Mouse (Mus musculus) MEL (cell line): Measurements from ENCODE around the gene Podxl2. TPM values are rescaled to one million over a fixed set of nuclear protein-coding genes. Genes with fewer than 3 reads are reported as not detected.

ENCODE experiments used
- DNase-seq: peaks from one replicate; pipeline ENCODE4 v3.0.0; 2011; ENCODE audit warnings: low read depth, low spot score
- H3K27ac ChIP-seq: 2 replicates; pipeline ENCODE4 v1.5.1; 2012; ENCODE audit warnings: low read depth, mild to moderate bottlenecking, control low read depth, low read length, moderate library complexity; ENCODE audit not compliant: control insufficient read depth
- H3K27me3 ChIP-seq, 2 experiments: fragments of 150-350 bp in 1 of 2; sonication (generic) in 1 of 2; 2 replicates each; pipeline ENCODE4 v1.6.1; 2012; ENCODE audit warnings: low read length in 2 of 2, mild to moderate bottlenecking in 2 of 2, improper control_type of control experiment in 1 of 2, moderate library complexity in 1 of 2; ENCODE audit not compliant: insufficient read depth in 2 of 2, control insufficient read depth in 1 of 2
- H3K36me3 ChIP-seq, 2 experiments: 2 replicates each; pipeline ENCODE4 v1.6.1; 2012 to 2014; ENCODE audit warnings: low read length in 2 of 2, improper control_type of control experiment in 1 of 2, inconsistent platforms in 1 of 2, mild to moderate bottlenecking in 1 of 2; ENCODE audit not compliant: insufficient read depth in 2 of 2, control insufficient read depth in 1 of 2
- H3K4me1 ChIP-seq, 2 experiments: fragments of 150-350 bp in 1 of 2; sonication (generic) in 1 of 2; 2 replicates each; pipeline ENCODE4 v1.6.1; 2012; ENCODE audit warnings: low read length in 2 of 2, improper control_type of control experiment in 1 of 2, mild to moderate bottlenecking in 1 of 2; ENCODE audit not compliant: insufficient read depth in 2 of 2, control insufficient read depth in 1 of 2
- H3K4me3 ChIP-seq, 2 experiments: fragments of 150-350 bp in 1 of 2; sonication (generic) in 1 of 2; 2 replicates each; pipeline ENCODE4 v1.5.1; 2012; ENCODE audit warnings: low read depth in 2 of 2, low read length in 2 of 2, mild to moderate bottlenecking in 2 of 2, moderate library complexity in 2 of 2, control low read depth in 1 of 2, improper control_type of control experiment in 1 of 2; ENCODE audit not compliant: control insufficient read depth in 1 of 2, insufficient read depth in 1 of 2
- H3K79me2 ChIP-seq: 2 replicates; pipeline ENCODE4 v1.6.1; 2012; ENCODE audit warnings: mild to moderate bottlenecking, low read length, moderate library complexity; ENCODE audit not compliant: control insufficient read depth, poor library complexity, insufficient read depth
- H3K9ac ChIP-seq: 2 replicates; pipeline ENCODE4 v1.6.1; 2012; ENCODE audit warnings: low read depth, mild to moderate bottlenecking, control low read depth, low read length, moderate library complexity; ENCODE audit not compliant: control insufficient read depth, poor library complexity, severe bottlenecking
- H3K9me3 ChIP-seq: fragments of 150-350 bp; sonication (generic); replicated peaks from 2 replicates; pipeline ENCODE4 v1.6.1; 2012; ENCODE audit warnings: mild to moderate bottlenecking, low read length, improper control_type of control experiment, moderate library complexity; ENCODE audit not compliant: insufficient read depth
- BHLHE40 ChIP-seq: IDR thresholded peaks from 2 replicates; pipeline ENCODE4 v1.6.1; 2012; ENCODE audit warnings: low read depth, mild to moderate bottlenecking, inconsistent platforms, low read length, improper control_type of control experiment, borderline replicate concordance
- CTCF ChIP-seq, 3 experiments: IDR thresholded peaks in 2 of 3; conservative IDR thresholded peaks in 1 of 3; 2 replicates each; pipeline ENCODE4 v1.5.1; 2011 to 2012; ENCODE audit warnings: low read length in 3 of 3, low read depth in 2 of 3, mild to moderate bottlenecking in 2 of 3, improper control_type of control experiment in 1 of 3, inconsistent platforms in 1 of 3, mixed read lengths in 1 of 3, moderate library complexity in 1 of 3; ENCODE audit not compliant: control insufficient read depth in 1 of 3, insufficient read depth in 1 of 3, poor library complexity in 1 of 3, severe bottlenecking in 1 of 3
- HCFC1 ChIP-seq: IDR thresholded peaks from 2 replicates; pipeline ENCODE4 v1.6.1; 2012; ENCODE audit warnings: low read depth, mild to moderate bottlenecking, inconsistent platforms, low read length, improper control_type of control experiment, moderate library complexity
- MAFK ChIP-seq: IDR thresholded peaks from 2 replicates; pipeline ENCODE4 v1.6.1; 2011; ENCODE audit warnings: low read depth, mild to moderate bottlenecking, low read length, improper control_type of control experiment, borderline replicate concordance
- MAX ChIP-seq: IDR thresholded peaks from 2 replicates; pipeline ENCODE4 v1.6.1; 2011; ENCODE audit warnings: low read length, improper control_type of control experiment
- MEF2A ChIP-seq: IDR thresholded peaks from 2 replicates; pipeline ENCODE4 v1.6.1; 2014; ENCODE audit warnings: low read depth, mild to moderate bottlenecking, inconsistent platforms, low read length, improper control_type of control experiment; ENCODE audit not compliant: poor library complexity, insufficient replicate concordance, severe bottlenecking; ENCODE audit errors: extremely low read depth
- MYC ChIP-seq: IDR thresholded peaks from 2 replicates; pipeline ENCODE4 v1.6.1; 2011; ENCODE audit warnings: low read depth, mild to moderate bottlenecking, low read length, improper control_type of control experiment, moderate library complexity
- NELFE ChIP-seq: IDR thresholded peaks from 2 replicates; pipeline ENCODE4 v1.6.1; 2011; ENCODE audit warnings: low read depth, low read length, improper control_type of control experiment
- NRF1 ChIP-seq: IDR thresholded peaks from 2 replicates; pipeline ENCODE4 v1.6.1; 2014; ENCODE audit warnings: low read depth, mild to moderate bottlenecking, inconsistent platforms, low read length, improper control_type of control experiment, moderate library complexity; ENCODE audit not compliant: poor library complexity, insufficient read depth, severe bottlenecking
- POLR2AphosphoS2 ChIP-seq: IDR thresholded peaks from 2 replicates; pipeline ENCODE4 v1.6.1; 2011; ENCODE audit warnings: low read length, improper control_type of control experiment
- SIN3A ChIP-seq: IDR thresholded peaks from 2 replicates; pipeline ENCODE4 v1.6.1; 2012; ENCODE audit warnings: low read length, improper control_type of control experiment, inconsistent platforms
- TCF12 ChIP-seq: IDR thresholded peaks from 2 replicates; pipeline ENCODE4 v1.6.1; 2014; ENCODE audit warnings: low read depth, mild to moderate bottlenecking, inconsistent platforms, low read length, improper control_type of control experiment, moderate library complexity
- USF2 ChIP-seq, 2 experiments: IDR thresholded peaks; 2 replicates each; pipeline ENCODE4 v1.6.1; 2011 to 2012; ENCODE audit warnings: improper control_type of control experiment in 2 of 2, low read length in 2 of 2, borderline replicate concordance in 1 of 2, inconsistent platforms in 1 of 2, low read depth in 1 of 2, mild to moderate bottlenecking in 1 of 2; ENCODE audit not compliant: insufficient read depth in 1 of 2
- ZKSCAN1 ChIP-seq: IDR thresholded peaks from 2 replicates; pipeline ENCODE4 v1.6.1; 2012; ENCODE audit warnings: low read depth, mild to moderate bottlenecking, inconsistent platforms, low read length, improper control_type of control experiment, moderate library complexity
- ZNF384 ChIP-seq: IDR thresholded peaks from 2 replicates; pipeline ENCODE4 v1.6.1; 2012; ENCODE audit warnings: low read depth, mild to moderate bottlenecking, inconsistent platforms, low read length, improper control_type of control experiment
- polyA plus RNA-seq, 2 experiments: library from polyadenylated mRNA; stranded (reverse) in 1 of 2; unstranded in 1 of 2; fragments of >175 nt in 1 of 2; fragments of >200 nt in 1 of 2; gene quantifications; 2 replicates each; pipeline versions ENCODE4 v1.2.1 to v1.2.4; 2012; ENCODE audit warnings: low replicate concordance in 2 of 2, low read depth in 1 of 2; ENCODE audit not compliant: insufficient read length in 2 of 2, insufficient read depth in 1 of 2, missing spikeins in 1 of 2
- total RNA-seq: library from RNA; depleted of rRNA; stranded (reverse); fragments of 300-350 nt; gene quantifications from 2 replicates; pipeline ENCODE4 v1.2.3, GENCODE M21; 2012

Podxl2 gene
- total and polyA plus RNA-seq, 3 experiments = 0.10 TPM; not detected in 2

- Histone ChIP-seq H3K36me3 (no peaks in the 10 kb centered on the region), H3K9me3 (no peaks in the 10 kb centered on the region), H3K4me3 (no peak overlapping the region), H3K27me3 (no peaks in the 10 kb centered on the region; a peak in 1 of 4 replicates), H3K4me1 (no peaks in the 10 kb centered on the region), H3K27ac (no peak overlapping the region), H3K9ac (no peak overlapping the region), H3K79me2 (no peaks in the 10 kb centered on the region)
- DNase-seq = no peak
- TF ChIP-seq MAX (no peak), USF2 (IDR thresholded peaks at IDR 0.05; ENCODE audit: borderline replicate concordance in 1 of 2, insufficient read depth in 1 of 2, low read depth in 1 of 2, low read length in 2 of 2) (no peak), CTCF (IDR thresholded peaks at IDR 0.05 in 2 of 3, conservative IDR thresholded peaks at IDR 0.05 in 1 of 3; ENCODE audit: control insufficient read depth in 1 of 3, insufficient read depth in 1 of 3, low read depth in 2 of 3, low read length in 3 of 3, poor library complexity in 1 of 3, severe bottlenecking in 1 of 3) (no peak), NELFE (no peak)
Measured at GRCm38 (mm10) chr6:88872811-88873210, 2.0 kb downstream of the Podxl2 start.

GRCm38 (mm10) chr6:88871546-88871945 lies 3.3 kb downstream of the Podxl2 start:
- TF ChIP-seq TCF12 (no peak), MYC (no peak), ZNF384 (no peak), BHLHE40 (no peak), HCFC1 (no peak), NRF1 (no peak), CTCF (IDR thresholded peaks at IDR 0.05 in 2 of 3, conservative IDR thresholded peaks at IDR 0.05 in 1 of 3; ENCODE audit: control insufficient read depth in 1 of 3, insufficient read depth in 1 of 3, low read depth in 2 of 3, low read length in 3 of 3, poor library complexity in 1 of 3, severe bottlenecking in 1 of 3) (no peak), MAFK (no peak)
- Histone ChIP-seq H3K79me2 (no peaks in the 10 kb centered on the region), H3K9me3 (no peaks in the 10 kb centered on the region), H3K27me3 (peaks cover 0 to 3% of the 10 kb centered on the region in 2 experiments; a peak in 3 of 4 replicates), H3K4me3 (no peak overlapping the region), H3K36me3 (no peaks in the 10 kb centered on the region), H3K9ac (no peak overlapping the region), H3K4me1 (no peaks in the 10 kb centered on the region), H3K27ac (no peak overlapping the region)
- no peak for DNase-seq

- no peaks in the 10 kb centered on the region for H3K36me3 ChIP-seq
- H3K27me3 ChIP-seq = peaks cover 1 to 3% of the 10 kb centered on the region in 2 experiments; a peak in 3 of 4 replicates
- no peaks in the 10 kb centered on the region for H3K4me1 ChIP-seq
- H3K9me3 ChIP-seq = no peaks in the 10 kb centered on the region
- H3K9ac ChIP-seq = no peak overlapping the region
- H3K27ac ChIP-seq = no peak overlapping the region
- no peaks in the 10 kb centered on the region for H3K79me2 ChIP-seq
- TF ChIP-seq ZKSCAN1 (0 out of 2 replicates have a peak, but pooled peaks have one; percentile 45), POLR2AphosphoS2 (no peak), USF2 (IDR thresholded peaks at IDR 0.05; ENCODE audit: borderline replicate concordance in 1 of 2, insufficient read depth in 1 of 2, low read depth in 1 of 2, low read length in 2 of 2) (no peak), HCFC1 (no peak), MEF2A (no peak), SIN3A (no peak)
- DNase-seq = no peak
- H3K4me3 ChIP-seq = no peak overlapping the region
Measured at GRCm38 (mm10) chr6:88870594-88870993, 4.2 kb downstream of the Podxl2 start.
